Mouse (Mus musculus) granulocyte monocyte progenitor cell, adult 5-6 weeks (primary cell): ENCODE data around the gene Atxn7l3b. TPM values are rescaled to one million over a fixed set of nuclear protein-coding genes. Genes with fewer than 3 reads are reported as not detected.
"Not testable (repeated sequence)": the region's sequence is repeated elsewhere in the genome, so short reads cannot be mapped to it uniquely, and the experiment has no call there.

ENCODE experiments used
- ATAC-seq: replicated peaks from 2 replicates; pipeline ENCODE4 v1.8.0; 2016; ENCODE audit warnings: mild to moderate bottlenecking, moderate TSS enrichment, inconsistent platforms; ENCODE audit not compliant: poor library complexity, severe bottlenecking
- total RNA-seq, 2 experiments: library from RNA; stranded (forward) in 1 of 2; stranded (reverse) in 1 of 2; fragments of 200-712, 200-1000 nt in 1 of 2; fragments of >200 nt in 1 of 2; fragmentation: Nextera tagmentation in 1 of 2; gene quantifications; 2 replicates each; pipeline ENCODE4 v1.2.3; 2014 to 2017

Gene Atxn7l3b
- total RNA-seq (2014; fragmentation: Nextera tagmentation), result 45.9 and 53.3 TPM in 2 replicates
- 62.7 and 64.7 TPM in 2 replicates for total RNA-seq (2017)

- peak; percentile 91 for ATAC-seq
Observed at GRCm38 (mm10) chr10:112928452-112929221, at the start of gene Atxn7l3b. Atxn7l3b (minus strand) TSS chr10:112929001.

- ATAC-seq, result no peak
Observed at GRCm38 (mm10) chr10:112977586-112977985, 48.8 kb upstream of the Atxn7l3b start.

- ATAC-seq, result no peak
Observed at GRCm38 (mm10) chr10:112973286-112974026, 44.7 kb upstream of the Atxn7l3b start.

GRCm38 (mm10) chr10:112970002-112970589, 41.3 kb upstream of the Atxn7l3b start:
- ATAC-seq, result no peak

GRCm38 (mm10) chr10:112967578-112967977, 38.8 kb upstream of the Atxn7l3b start:
- no peak for ATAC-seq

- not testable (repeated sequence) for ATAC-seq
Observed at GRCm38 (mm10) chr10:112962216-112962615, 33.4 kb upstream of the Atxn7l3b start.

GRCm38 (mm10) chr10:112954140-112954539, 25.3 kb upstream of the Atxn7l3b start:
- ATAC-seq, result no peak

- ATAC-seq, result no peak
Observed at GRCm38 (mm10) chr10:112948453-112948852, 19.7 kb upstream of the Atxn7l3b start.

GRCm38 (mm10) chr10:112929222-112929615, 418 bp upstream of the Atxn7l3b start:
- ATAC-seq, result peak; percentile 14; the same call in 1 of the 2 replicates

GRCm38 (mm10) chr10:112926961-112927360, 1.8 kb downstream of the Atxn7l3b start:
- peak; percentile 25 for ATAC-seq

- no peak for ATAC-seq
Observed at GRCm38 (mm10) chr10:112926271-112926670, 2.5 kb downstream of the Atxn7l3b start.

GRCm38 (mm10) chr10:112916575-112917190, 12.1 kb downstream of the Atxn7l3b start:
- no peak for ATAC-seq

GRCm38 (mm10) chr10:112900243-112900642, 28.6 kb downstream of the Atxn7l3b start:
- ATAC-seq, result no peak

GRCm38 (mm10) chr10:112899796-112900195, 29.0 kb downstream of the Atxn7l3b start:
- ATAC-seq, result no peak

GRCm38 (mm10) chr10:112896636-112897035, 32.2 kb downstream of the Atxn7l3b start:
- no peak for ATAC-seq

- no peak for ATAC-seq
Observed at GRCm38 (mm10) chr10:112893622-112894252, 35.1 kb downstream of the Atxn7l3b start.

GRCm38 (mm10) chr10:112884064-112884463, 44.7 kb downstream of the Atxn7l3b start:
- no peak for ATAC-seq

GRCm38 (mm10) chr10:112883688-112884004, 45.2 kb downstream of the Atxn7l3b start:
- no peak for ATAC-seq

- ATAC-seq, result no peak
Observed at GRCm38 (mm10) chr10:112882789-112883687, 45.8 kb downstream of the Atxn7l3b start.
